Mouse (Mus musculus) hindbrain, embryonic 12.5 days (tissue): ENCODE results near the gene Nccrp1. TPM values are rescaled to one million over a fixed set of nuclear protein-coding genes. Genes with fewer than 3 reads are reported as not detected.
A peak's percentile ranks its signal among the peaks of the same experiment; 100 is the strongest.

Experiments
- ATAC-seq: fragments of 200-750 bp; cut with Nextera tagmentation; 2 replicates; pipeline ENCODE4 v1.8.0; 2017; ENCODE audit warnings: moderate TSS enrichment; ENCODE audit not compliant: low FRiP score
- H3K27ac ChIP-seq: fragments of 300-500 bp; sonication (generic); 2 replicates; pipeline ENCODE4 v1.5.1; 2016; ENCODE audit warnings: mild to moderate bottlenecking
- H3K27me3 ChIP-seq: fragments of 300-500 bp; sonication (generic); 2 replicates; pipeline ENCODE4 v1.6.1; 2016; ENCODE audit warnings: mild to moderate bottlenecking
- H3K36me3 ChIP-seq: fragments of 300-500 bp; sonication (generic); 2 replicates; pipeline ENCODE4 v1.6.1; 2016; ENCODE audit warnings: mild to moderate bottlenecking
- H3K4me1 ChIP-seq: fragments of 300-500 bp; sonication (generic); 2 replicates; pipeline ENCODE4 v1.6.1; 2016
- H3K4me2 ChIP-seq: fragments of 300-500 bp; sonication (generic); replicated peaks from 2 replicates; pipeline ENCODE4 v1.6.1; 2016; ENCODE audit warnings: mild to moderate bottlenecking
- H3K4me3 ChIP-seq: fragments of 300-500 bp; sonication (generic); 2 replicates; pipeline ENCODE4 v1.5.1; 2016; ENCODE audit warnings: mild to moderate bottlenecking
- H3K9ac ChIP-seq: fragments of 300-500 bp; sonication (generic); 2 replicates; pipeline ENCODE4 v1.6.1; 2016; ENCODE audit warnings: mild to moderate bottlenecking, moderate library complexity
- H3K9me3 ChIP-seq: fragments of 300-500 bp; sonication (generic); replicated peaks from 2 replicates; pipeline ENCODE4 v1.6.1; 2016; ENCODE audit warnings: mild to moderate bottlenecking
- WGBS: fragments of 180-500 bp; shearing (Covaris S2); methylation state at CpG from one replicate; pipeline ENCODE4 v1.1.7; 2016; 5-methylcytosine and 5-hydroxymethylcytosine counted together
- polyA plus RNA-seq: library from polyadenylated mRNA; unstranded; fragments of >200 nt; fragmentation: Nextera tagmentation; extraction: Ambion mirVana; gene quantifications from 2 replicates; pipeline ENCODE4 v1.2.1, GENCODE M21; 2016

The Nccrp1 gene
- polyA plus RNA-seq, 1 experiment from 2014 or later: not detected

DNA sequence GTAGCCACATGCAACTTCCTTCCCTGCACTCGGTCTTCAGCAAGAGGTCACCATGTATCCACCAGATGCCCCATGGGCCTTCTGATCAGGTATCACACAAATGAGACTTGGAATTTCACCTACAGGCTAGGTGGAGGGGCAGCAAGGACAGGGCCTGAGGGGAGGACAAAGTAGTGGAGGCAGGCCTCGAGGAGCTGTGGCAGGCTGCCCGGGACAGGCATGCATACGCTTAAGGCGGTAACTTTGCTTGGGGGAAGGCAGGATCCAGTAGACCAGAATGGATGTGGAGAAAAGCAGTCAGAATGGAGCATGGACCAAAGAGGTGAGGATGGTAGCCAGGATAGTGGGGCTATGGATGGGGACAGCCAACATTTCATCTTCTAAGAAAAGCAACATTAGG is 32.8 kb upstream of the Nccrp1 start:
- H3K9me3 ChIP-seq: no peaks in the 10 kb centered on the region
- no peaks in the 10 kb centered on the region for H3K36me3 ChIP-seq
- H3K4me3 ChIP-seq: no peak overlapping the region
- no peaks in the 10 kb centered on the region for H3K27me3 ChIP-seq
- peaks cover 29% of the 10 kb centered on the region for H3K4me1 ChIP-seq
- H3K4me2 ChIP-seq: no peak overlapping the region
- H3K27ac ChIP-seq: no peak overlapping the region
- WGBS: 75% methylated on average over 5 of the region's 5 CpGs
- H3K9ac ChIP-seq: no peak overlapping the region
- no peak for ATAC-seq

DNA sequence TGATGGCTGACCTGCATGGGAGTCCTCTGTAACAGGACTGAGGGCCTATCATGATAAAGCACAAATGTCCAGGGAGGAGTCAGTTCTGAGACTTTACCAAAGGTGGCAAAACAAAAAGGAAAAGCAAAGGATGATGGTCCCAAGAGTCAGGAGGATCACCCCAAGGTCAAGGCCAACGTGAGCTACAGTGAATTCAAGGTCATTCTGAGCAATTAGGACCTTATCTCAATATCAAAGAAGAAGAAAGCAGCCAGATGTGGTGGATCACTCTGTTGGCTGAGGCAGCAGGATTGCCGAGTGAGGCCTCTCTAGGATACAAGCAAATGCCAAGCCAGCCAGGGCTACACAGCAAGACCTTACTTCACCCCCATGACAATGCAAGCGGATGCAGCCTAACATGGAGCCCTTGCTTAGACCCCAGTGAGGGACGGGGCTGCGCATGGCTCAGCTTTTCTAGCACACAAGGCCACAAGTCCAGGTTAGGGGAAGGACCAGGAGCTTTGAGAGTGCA is 31.5 kb upstream of the Nccrp1 start:
- H3K36me3 ChIP-seq: no peaks in the 10 kb centered on the region
- no peaks in the 10 kb centered on the region for H3K9me3 ChIP-seq
- no peak for ATAC-seq
- no peaks in the 10 kb centered on the region for H3K27me3 ChIP-seq
- H3K4me1 ChIP-seq: peaks cover 19% of the 10 kb centered on the region
- 82% methylated on average over 5 of the region's 5 CpGs for whole genome bisulfite sequencing
- H3K4me2 ChIP-seq: no peak overlapping the region
- H3K27ac ChIP-seq: no peak overlapping the region
- H3K4me3 ChIP-seq: no peak overlapping the region
- H3K9ac ChIP-seq: no peak overlapping the region

DNA sequence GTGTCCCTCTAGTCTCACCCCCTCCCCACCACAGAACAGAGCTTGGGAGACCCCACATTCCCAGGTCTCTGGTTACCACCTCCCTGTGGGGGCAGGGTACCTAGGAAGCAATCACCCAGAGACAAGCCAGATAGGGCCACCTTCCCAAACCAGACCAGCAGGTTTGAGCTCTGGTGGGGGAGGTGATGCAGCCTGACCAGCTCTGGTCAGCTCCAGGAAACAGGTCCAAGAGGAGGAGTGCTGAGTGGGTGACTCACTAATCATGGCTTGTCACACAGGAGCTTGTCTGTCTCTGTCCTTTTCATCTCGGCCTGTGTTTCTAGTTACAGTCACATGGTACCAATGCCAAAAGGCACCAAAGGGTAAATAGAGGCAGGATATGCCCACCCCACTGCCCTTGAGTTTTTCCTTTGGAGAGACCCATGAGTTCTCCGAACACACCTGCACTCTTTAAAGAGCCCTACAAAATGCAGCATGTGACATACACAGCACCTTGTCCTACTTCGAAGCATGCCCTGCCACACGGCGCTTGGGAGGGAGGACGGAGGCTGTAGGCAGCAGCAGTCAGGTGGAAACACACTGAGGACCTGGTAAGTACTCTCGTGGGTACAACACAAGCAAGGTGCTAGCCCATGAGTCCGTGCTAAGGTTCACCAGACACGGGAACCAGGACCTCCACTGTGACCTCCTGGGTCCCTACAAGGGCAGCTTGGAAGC is 30.9 kb upstream of the Nccrp1 start:
- ATAC-seq: no peak
- H3K9ac ChIP-seq: no peak overlapping the region
- no peak overlapping the region for H3K27ac ChIP-seq
- no peaks in the 10 kb centered on the region for H3K27me3 ChIP-seq
- H3K36me3 ChIP-seq: no peaks in the 10 kb centered on the region
- H3K4me3 ChIP-seq: no peak overlapping the region
- H3K4me2 ChIP-seq: no peak overlapping the region
- 83% methylated on average over 9 of the region's 9 CpGs for WGBS
- H3K4me1 ChIP-seq: peaks cover 19% of the 10 kb centered on the region
- no peaks in the 10 kb centered on the region for H3K9me3 ChIP-seq

DNA sequence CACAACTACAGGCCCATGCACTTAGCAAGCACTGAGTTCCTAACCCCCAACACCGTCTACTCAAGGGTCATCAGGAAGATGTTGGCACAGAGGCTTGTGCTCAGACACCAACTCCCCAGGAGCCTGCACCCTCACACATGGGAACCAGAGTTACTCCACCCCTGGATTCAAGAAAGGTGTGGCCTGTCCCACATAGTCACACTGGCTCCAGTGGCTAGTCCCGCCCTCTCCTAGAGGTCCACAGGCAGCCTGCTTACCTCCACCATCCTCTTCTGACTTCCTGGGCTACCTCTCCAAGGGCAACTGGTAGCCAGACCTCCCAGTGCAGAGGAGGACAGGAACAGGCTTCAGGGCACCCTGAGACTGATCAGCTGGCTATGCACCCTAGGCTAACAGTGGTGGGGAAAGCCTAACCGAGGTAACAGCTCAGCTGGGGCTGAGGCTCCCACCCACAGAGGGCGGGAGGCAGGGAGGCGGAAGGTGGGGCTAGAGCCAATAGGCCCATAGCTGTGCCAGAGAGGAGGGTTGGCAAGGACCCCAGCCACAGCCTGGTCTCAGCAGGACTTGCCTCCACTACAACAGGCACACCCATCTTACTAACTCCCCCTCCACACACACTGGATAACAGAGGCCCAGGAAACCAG is 29.3 kb upstream of the Nccrp1 start:
- 78% methylated on average over 5 of the region's 5 CpGs for WGBS
- no peaks in the 10 kb centered on the region for H3K36me3 ChIP-seq
- H3K9me3 ChIP-seq: no peaks in the 10 kb centered on the region
- H3K4me2 ChIP-seq: no peak overlapping the region
- H3K4me3 ChIP-seq: no peak overlapping the region
- no peak for ATAC-seq
- no peak overlapping the region for H3K9ac ChIP-seq
- H3K27me3 ChIP-seq: no peaks in the 10 kb centered on the region
- H3K27ac ChIP-seq: no peak overlapping the region
- peaks cover 25% of the 10 kb centered on the region for H3K4me1 ChIP-seq

DNA sequence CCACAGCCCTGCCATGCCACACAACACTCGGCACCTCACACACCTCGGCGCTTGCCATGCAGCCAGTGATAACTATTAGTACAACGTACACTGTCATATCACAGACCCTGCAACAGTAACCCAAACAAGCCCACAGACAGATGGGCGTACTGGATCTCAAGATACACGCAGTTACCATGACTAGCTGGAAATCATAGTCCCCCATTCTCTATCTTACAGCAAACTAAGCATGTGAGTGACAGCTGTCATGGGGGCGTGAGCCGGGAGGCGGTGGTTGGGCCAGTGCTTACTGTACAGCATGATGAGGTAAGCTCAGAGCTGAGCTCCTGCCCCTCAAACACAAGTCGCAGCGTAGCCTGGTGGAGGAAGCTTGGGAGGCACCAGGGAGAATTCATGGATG is 28.5 kb upstream of the Nccrp1 start:
- Histone ChIP-seq H3K36me3 (no peaks in the 10 kb centered on the region), H3K4me2 (no peak overlapping the region), H3K4me1 (peaks cover 27% of the 10 kb centered on the region), H3K27me3 (no peaks in the 10 kb centered on the region), H3K4me3 (no peak overlapping the region), H3K9ac (no peak overlapping the region), H3K27ac (no peak overlapping the region), H3K9me3 (no peaks in the 10 kb centered on the region)
- ATAC-seq: no peak
- 94% methylated on average over 11 of the region's 11 CpGs for WGBS

DNA sequence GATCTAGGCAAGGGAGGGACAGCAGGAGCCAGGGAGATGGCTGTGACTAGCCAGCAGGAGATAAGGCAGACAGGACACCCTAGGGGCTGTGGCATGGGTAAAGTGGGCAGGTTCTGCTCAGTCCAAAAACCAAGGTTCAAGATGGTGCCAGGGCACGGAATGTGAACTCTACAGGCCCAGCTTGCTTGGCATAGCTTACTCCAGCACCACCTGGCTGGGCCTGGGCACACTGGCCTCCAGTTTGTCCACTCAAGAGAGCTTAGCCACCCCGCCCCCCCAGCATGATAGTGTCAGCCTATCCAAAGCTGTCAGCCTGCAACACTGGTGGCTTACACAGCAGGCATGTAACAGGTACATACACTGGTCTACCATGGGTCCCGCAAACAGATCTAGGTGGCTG is 26.2 kb upstream of the Nccrp1 start:
- peaks cover 17% of the 10 kb centered on the region for H3K4me1 ChIP-seq
- no peak overlapping the region for H3K27ac ChIP-seq
- ATAC-seq: no peak
- H3K27me3 ChIP-seq: no peaks in the 10 kb centered on the region
- H3K9me3 ChIP-seq: no peaks in the 10 kb centered on the region
- H3K9ac ChIP-seq: no peak overlapping the region
- WGBS: 93% methylated on average over 3 of the region's 3 CpGs
- H3K36me3 ChIP-seq: peaks cover 11% of the 10 kb centered on the region; the same call in 1 of the 2 replicates
- no peak overlapping the region for H3K4me3 ChIP-seq
- no peak overlapping the region for H3K4me2 ChIP-seq

DNA sequence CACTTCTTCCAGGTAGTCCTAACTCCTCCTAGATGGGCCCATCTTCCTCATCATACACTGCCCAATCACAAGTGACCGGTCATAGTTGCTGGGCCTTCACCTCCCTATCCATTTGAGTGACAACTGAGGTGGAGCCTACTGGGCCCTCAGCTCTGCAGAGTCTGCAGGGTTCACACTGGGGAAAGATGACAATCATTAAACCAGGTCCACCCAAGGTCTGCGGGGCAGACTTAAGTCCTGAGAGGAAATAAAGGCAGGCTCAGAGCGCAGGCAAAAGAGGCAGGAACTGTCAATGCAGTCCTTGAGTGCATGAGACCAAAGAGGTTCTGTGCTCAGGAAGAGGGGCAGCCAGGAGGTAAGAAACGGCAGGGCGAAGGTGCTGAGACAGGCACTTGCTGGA is 25.6 kb upstream of the Nccrp1 start:
- Histone ChIP-seq H3K4me3 (no peak overlapping the region), H3K9ac (no peak overlapping the region), H3K27me3 (no peaks in the 10 kb centered on the region), H3K36me3 (peaks cover 15% of the 10 kb centered on the region), H3K27ac (no peak overlapping the region), H3K4me2 (no peak overlapping the region), H3K9me3 (no peaks in the 10 kb centered on the region), H3K4me1 (peaks cover 15% of the 10 kb centered on the region)
- WGBS: 88% methylated on average over 5 of the region's 5 CpGs
- no peak for ATAC-seq

DNA sequence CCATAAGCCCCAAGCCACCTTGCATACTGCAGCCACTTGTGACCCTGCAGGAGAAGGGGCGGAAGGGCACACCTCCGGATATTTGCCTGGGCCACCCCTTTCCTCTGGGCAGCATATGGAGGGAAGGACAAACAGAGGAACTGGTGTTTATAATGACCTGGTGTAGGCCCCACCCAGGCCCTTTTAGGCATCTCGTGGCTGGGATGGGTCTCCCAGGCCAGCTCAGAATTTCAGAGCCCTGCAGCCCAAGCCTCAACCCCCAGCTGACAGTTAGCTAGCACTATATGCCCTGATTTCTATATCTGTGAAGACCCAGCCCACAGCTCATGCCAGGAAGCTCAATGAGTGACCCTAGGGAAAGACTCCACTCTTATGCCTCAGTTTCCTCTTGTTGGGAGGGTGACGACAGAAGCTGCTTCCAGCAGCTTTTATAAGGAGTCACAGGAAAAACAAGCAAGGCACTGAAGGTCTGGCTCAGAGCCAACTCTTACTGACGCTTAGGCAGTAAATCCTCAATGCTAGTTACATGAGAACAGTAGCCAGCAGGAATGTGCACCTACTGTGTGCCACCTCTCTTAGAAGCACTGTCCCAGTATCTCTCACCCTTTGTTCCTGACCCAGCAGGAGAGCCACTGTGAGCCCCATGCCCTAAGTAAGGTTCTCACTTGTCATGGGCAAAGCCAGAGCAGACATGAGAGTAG is 24.1 kb upstream of the Nccrp1 start:
- 58% methylated on average over 5 of the region's 5 CpGs for WGBS
- Histone ChIP-seq H3K36me3 (peaks cover 30% of the 10 kb centered on the region), H3K4me2 (no peak overlapping the region), H3K9ac (0 out of 2 replicates have a peak overlapping the region, but pooled peaks have one; percentile 1), H3K9me3 (no peaks in the 10 kb centered on the region), H3K4me1 (peaks cover 11% of the 10 kb centered on the region), H3K27me3 (no peaks in the 10 kb centered on the region), H3K4me3 (no peak overlapping the region), H3K27ac (peak overlapping the region; percentile 4; the same call in 1 of the 2 replicates)
- no peak for ATAC-seq

DNA sequence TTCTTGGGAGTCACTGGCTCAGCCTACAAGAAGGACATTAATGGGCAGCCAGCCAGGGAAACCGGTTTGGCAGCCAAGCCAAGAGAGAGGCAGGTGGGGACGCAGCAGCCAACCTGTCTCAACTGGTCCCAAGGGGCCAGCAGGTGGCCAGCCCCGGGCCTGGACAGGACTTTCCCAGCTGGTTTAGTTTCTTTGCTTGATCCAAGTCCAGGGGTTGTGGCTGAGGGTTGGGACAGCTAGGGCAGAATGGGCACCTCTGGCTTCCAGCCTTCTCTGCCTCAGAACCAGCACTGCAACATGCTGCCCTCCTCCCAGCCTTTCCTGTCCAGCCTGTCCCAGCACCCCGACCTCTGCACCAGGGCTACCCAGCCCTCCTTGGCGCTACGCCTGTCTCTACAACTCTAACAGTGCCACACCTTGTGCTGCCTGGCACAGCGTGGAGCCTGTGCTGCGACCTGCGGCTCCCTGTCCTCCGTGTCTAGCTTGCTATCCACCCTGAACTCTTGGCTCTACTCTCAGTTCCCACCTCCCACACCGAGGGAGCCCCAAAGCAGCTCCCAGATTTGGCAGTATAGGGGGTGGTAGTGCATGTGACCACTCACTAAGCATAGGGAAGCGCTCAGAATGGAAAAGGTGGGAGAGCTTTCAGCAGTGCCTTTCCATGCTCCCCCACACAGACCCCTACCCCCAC is 23.4 kb upstream of the Nccrp1 start:
- Histone ChIP-seq H3K9ac (0 out of 2 replicates have a peak overlapping the region, but pooled peaks have one; percentile 1), H3K4me2 (no peak overlapping the region), H3K9me3 (no peaks in the 10 kb centered on the region), H3K4me3 (no peak overlapping the region), H3K27me3 (no peaks in the 10 kb centered on the region), H3K4me1 (peaks cover 11% of the 10 kb centered on the region), H3K27ac (peak overlapping the region; percentile 4; the same call in 1 of the 2 replicates), H3K36me3 (peaks cover 35% of the 10 kb centered on the region)
- 73% methylated on average over 12 of the region's 12 CpGs for WGBS
- ATAC-seq: no peak

DNA sequence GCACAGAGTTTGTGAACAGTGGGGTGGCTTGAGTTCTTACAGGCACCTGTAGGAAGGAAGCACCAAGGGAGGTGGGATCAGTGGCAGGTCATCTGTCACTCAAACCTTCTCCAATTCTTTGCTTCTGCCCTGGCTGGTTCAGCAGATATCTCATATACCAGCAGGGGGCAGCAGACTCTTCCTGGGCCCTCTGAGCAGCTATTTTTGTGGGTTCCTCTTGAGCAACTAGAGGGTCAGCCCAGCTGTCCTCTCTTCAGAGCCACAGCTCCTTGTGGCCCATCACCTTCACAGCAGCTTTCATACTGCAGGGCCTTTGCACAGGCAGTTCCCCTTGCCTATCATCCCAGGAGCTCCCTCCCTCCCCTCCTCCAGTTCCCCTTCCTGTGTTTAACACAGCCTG is 21.2 kb upstream of the Nccrp1 start:
- Histone ChIP-seq H3K27ac (no peak overlapping the region), H3K4me1 (peaks cover 11% of the 10 kb centered on the region), H3K4me2 (no peak overlapping the region), H3K9ac (no peak overlapping the region), H3K27me3 (no peaks in the 10 kb centered on the region), H3K9me3 (no peaks in the 10 kb centered on the region), H3K36me3 (peaks cover 57% of the 10 kb centered on the region), H3K4me3 (no peak overlapping the region)
- ATAC-seq: no peak

DNA sequence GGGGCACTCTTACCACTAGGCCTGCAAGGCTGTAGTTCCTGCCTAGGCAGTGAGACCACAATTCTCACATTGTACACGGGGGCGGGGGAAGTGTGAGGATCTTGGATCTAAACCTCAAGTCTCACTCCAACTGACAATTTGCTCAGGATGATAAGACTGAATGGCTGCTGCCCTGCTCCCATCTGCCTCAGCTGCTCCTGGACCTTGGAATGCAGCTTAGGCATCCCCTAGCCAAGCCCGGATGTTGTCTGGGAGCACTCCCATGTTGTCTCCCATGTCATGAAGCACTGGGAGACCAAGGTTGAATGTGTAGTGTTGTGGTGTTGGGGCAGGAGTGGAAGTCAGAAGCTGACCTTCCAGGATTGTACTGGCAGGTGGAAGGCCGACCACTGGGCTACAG is 20.5 kb upstream of the Nccrp1 start:
- Histone ChIP-seq H3K4me1 (peaks cover 11% of the 10 kb centered on the region), H3K27me3 (no peaks in the 10 kb centered on the region), H3K4me2 (no peak overlapping the region), H3K36me3 (peaks cover 64% of the 10 kb centered on the region), H3K9ac (no peak overlapping the region), H3K27ac (no peak overlapping the region), H3K9me3 (no peaks in the 10 kb centered on the region), H3K4me3 (no peak overlapping the region)
- 93% methylated on average over 4 of the region's 4 CpGs for whole genome bisulfite sequencing
- ATAC-seq: no peak

DNA sequence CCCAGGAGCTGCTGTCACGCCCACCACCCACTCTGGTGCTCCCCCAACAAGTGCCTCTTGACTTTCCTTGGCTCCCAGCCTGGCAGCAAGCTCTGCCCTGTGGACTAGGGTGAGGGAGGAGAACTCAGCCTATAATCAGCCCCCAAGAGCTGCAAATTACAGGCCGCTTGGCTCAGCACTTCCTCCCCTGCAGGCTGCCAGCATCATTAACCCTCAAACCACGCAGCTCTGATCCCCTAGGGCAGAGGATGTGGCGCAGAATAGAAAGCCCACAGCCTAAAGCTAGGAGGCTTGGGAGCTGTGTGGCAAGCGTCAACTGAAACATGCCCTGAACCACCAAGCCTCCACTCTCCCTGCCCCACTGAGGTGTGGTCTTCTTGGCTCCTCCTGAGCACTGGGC is 18.4 kb upstream of the Nccrp1 start:
- Histone ChIP-seq H3K4me2 (no peak overlapping the region), H3K4me1 (peaks cover 1% of the 10 kb centered on the region; the same call in 1 of the 2 replicates), H3K27ac (no peak overlapping the region), H3K9me3 (no peaks in the 10 kb centered on the region), H3K36me3 (peaks cover 76% of the 10 kb centered on the region), H3K9ac (no peak overlapping the region), H3K4me3 (no peak overlapping the region), H3K27me3 (no peaks in the 10 kb centered on the region)
- WGBS: 91% methylated on average over 5 of the region's 5 CpGs
- ATAC-seq: no peak
